Mouse (Mus musculus): ENCODE results near the gene Tmem191c.

DNA sequence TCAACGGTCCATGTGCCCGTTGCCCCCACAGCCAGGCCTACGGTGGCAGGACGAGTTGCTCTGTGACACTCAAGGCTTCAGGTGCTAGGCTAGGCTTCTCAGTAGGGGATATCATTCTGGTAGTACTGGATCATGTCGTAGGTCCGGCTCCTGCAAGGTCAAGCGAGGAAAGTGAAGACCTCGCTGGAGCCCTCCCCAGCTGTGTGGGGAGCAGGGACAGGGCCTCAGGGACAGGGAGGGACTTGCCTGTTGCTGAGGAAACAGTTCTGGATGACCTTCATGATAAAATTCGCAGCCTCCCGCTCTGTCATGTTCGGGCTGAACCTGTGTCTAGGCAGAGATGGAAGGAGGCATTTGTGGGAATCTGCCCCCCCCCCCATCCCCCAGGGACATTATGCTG is 4.6 kb downstream of the Tmem191c start:
- TF ChIP-seq POLR2A (IDR thresholded peaks at IDR 0.05; ENCODE audit: insufficient read depth, low read length) (no peak), CTCF (IDR thresholded peaks at IDR 0.05; ENCODE audit: low read depth, low read length) (no peak)
